Mouse (Mus musculus): Measurements from ENCODE around the gene Trmt44. TPM values are rescaled to one million over a fixed set of nuclear protein-coding genes. Genes with fewer than 3 reads are reported as not detected.

Trmt44 gene
- 1 to 10 TPM; 3.3 to 5.2 TPM for polyA plus RNA-seq (2012; fragmentation: generic; extraction: Trizol)

DNA sequence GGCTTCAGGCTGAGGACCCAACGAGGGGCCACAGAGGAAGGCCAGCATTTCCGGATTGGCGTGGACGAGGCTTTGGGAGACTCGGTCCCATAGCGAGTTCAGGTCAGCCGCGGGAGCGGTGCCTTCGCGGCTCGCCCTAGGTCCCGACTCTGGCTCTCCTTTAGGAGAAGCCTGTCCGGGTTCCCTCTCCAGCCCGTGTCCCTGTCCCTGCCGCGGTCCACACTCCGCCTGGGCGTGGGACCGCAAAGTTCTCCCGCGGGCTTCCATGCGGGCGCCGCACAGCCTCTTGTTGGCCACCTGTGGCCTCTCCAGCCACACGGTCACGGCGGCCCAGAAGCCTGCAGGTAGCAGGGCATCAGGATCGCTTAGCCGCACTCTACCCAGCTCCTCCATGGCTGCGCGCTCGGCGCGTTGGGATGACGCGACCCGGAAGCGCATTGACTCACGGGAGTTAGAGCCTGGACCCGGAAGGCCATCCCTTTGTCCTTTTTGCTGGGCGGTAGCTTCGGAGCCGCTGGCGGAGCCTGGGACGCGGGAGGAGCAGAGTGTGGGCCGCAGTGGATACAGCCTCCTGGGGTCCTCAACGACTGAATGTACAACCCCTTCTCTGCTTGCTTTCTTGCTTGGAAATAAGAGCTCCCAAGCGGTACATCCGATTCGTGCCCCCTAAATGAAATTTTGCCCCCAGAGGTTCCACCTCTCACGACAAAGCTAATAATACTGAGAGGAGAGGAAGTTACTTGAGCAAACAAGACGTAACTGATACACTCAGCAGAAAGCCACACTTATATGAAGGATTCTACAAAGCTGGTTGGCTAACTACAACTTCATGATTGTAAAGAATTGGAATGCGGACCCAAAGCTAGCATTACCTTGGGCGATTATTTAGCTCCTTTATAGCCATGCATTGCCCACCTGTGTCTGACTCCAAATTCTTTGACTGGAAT lies at the start of gene Trmt44:
Gene Trmt44, minus strand, starts transcription at position 418 of the 947 bp plus-strand sequence.

DNA sequence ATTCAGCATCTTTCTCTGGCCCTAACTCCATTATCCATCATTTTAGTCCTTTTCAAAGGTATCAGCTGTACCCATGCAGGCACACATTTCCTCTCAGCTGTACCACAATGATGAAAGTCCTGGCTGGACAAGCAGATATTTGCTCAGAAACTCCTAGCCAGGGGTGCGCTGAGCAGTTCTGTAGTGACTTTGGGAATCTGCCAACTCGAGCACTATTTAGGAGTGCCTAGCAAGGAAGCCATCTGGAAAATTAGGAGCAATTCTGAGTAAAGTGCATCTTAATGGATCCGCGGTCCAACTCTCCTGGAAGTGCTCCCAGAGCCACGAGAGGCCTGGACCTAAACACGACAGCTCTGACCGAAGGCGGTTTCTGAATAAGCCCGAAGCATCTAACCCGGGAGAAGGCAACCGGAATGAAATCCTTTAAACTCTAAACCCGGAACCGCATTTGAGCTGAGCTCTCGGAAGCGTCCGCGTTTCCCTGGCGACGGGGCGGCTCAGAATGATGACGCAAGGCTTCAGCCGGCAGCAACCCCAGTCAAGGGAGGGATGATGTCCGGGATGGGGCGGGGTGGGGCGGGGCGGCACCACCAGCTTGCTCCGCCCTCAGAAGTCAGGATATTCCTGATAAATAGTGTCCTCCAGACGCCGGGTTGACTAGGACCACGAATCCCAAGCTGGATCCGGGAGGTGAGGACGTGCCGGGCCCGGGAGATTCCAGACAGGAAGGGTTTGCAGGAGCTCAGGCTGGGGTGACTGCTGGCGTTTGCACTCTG lies 7.8 kb upstream of the Trmt44 start, which contains the start of gene Acox3:
Gene Acox3, plus strand, starts transcription at position 596 of the 776 bp plus-strand sequence.

DNA sequence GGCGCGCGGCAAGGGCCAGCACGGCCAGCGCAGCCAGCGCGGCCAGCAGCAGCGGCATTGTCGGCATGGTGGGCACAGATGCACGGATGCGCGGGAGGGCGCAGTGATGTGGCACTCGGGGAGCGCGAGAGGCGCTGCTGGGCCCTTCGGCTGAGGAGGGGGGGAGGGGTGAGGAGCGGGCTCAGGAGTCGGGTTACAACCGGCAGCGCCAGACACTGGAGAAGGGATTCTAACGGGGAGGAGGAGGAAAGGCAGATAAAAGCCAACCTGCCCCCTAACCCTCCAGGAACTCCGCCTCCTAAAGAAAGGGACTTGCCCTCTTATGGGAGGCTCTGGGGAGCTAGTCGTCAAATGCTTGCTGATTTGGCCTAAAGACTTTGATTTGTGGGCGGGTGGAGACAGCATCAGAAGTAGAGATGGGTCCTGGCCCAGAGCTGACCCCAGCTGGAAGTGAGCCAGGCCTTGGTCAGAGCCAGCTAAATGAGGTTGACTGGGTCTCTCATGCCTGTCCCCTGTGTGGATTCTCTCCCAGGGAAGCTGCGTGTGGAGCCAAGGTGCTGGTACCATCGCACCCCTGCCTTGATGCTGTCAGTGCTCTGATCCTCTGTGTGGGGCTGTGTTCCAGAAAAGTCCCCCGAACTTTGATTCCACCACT lies 49.3 kb downstream of the Trmt44 start, which contains the start of gene Cpz:
Gene Cpz, minus strand, starts transcription at position 230 of the 655 bp plus-strand sequence.

Other genes with a start within 250 kb of the Trmt44 start
- not detected for gene Hmx1, start 186.0 kb downstream of the Trmt44 start, polyA plus RNA-seq (2012; fragmentation: generic; extraction: Trizol)
- gene Cpz, start 49.4 kb downstream of the Trmt44 start, polyA plus RNA-seq (2012; fragmentation: generic; extraction: Trizol): under 1 TPM; 0.09 to 0.52 TPM
- gene Acox3, start 8.0 kb upstream of the Trmt44 start, polyA plus RNA-seq (2012; fragmentation: generic; extraction: Trizol): 10 to 100 TPM in 1 of 2 experiments, 1 to 10 TPM in 1; 2.3 to 16.5 TPM
- 10 to 100 TPM in 1 of 2 experiments, 1 to 10 TPM in 1; 2.1 to 25.1 TPM for gene Htra3, start 104.7 kb upstream of the Trmt44 start, polyA plus RNA-seq (2012; fragmentation: generic; extraction: Trizol)
- under 1 TPM; 0.07 to 0.14 TPM for gene Sh3tc1, start 164.9 kb upstream of the Trmt44 start, polyA plus RNA-seq (2012; fragmentation: generic; extraction: Trizol)
- gene Ablim2, start 182.8 kb upstream of the Trmt44 start, polyA plus RNA-seq (2012; fragmentation: generic; extraction: Trizol): not detected

All from C3H10T1/2 (cell line).